In genomic region chrX:134925058-134925457, GRCm38 (mm10) we compare ENCODE assay signal across 9 mouse cellular contexts. TPM values are rescaled to one million over a fixed set of nuclear protein-coding genes. Genes with fewer than 3 reads are reported as not detected.
DNase-seq lines count a peak whose midpoint lies in the region; ATAC-seq lines count a peak whose summit lies in the region.
"Had no signal": no experiment of that assay in that cellular context is flagged by ENCODE, and none has a peak within 500 bp of the region (broad histone marks: within the 10 kb centered on the region; RNA-seq: fewer than 3 reads in every experiment).

No protein-coding gene starts in this region.

- H3K4me1 ChIP-seq in intestine, embryonic 15.5 days (replicated peaks): no peaks in the 10 kb centered on the region
- H3K4me1 ChIP-seq: midbrain, embryonic 12.5 days had no signal

- H3K36me3 ChIP-seq in intestine, embryonic 15.5 days: no peaks in the 10 kb centered on the region
- H3K36me3 ChIP-seq: midbrain, embryonic 12.5 days had no signal

- no peak overlapping the region for H3K27ac ChIP-seq in intestine, embryonic 15.5 days
- H3K27ac ChIP-seq: midbrain, embryonic 12.5 days had no signal

- no peak overlapping the region for H3K4me2 ChIP-seq in intestine, embryonic 15.5 days (replicated peaks)
- H3K4me2 ChIP-seq: midbrain, embryonic 12.5 days had no signal

- intact Hi-C loops in heart, postnatal 25 days (cut with DNase I): loop anchor here (5.0 kb wide), 1 partner anchor 318 kb away; no protein-coding TSS in a partner anchor

- DNase-seq in heart, adult 18-20 months: peak; percentile 5 to 67
- DNase-seq in heart, postnatal 25 days (ENCODE audit: low spot score): no peak
- peak; percentile 17 to 66 for DNase-seq in spleen, postnatal 4 days (ENCODE audit: low spot score in 2 of 2)
- no peak for DNase-seq in spleen, adult 12 weeks (ENCODE audit: low spot score)
- DNase-seq in c-Kit-positive CD71-positive TER-119-positive erythroid progenitor cells, embryonic 14.5 days (ENCODE audit: low spot score): peak; percentile 49
- DNase-seq in kidney, postnatal 4 days: peak; percentile 14 to 30

- 0 out of 2 replicates have a peak, but pooled peaks have one; percentile 36 for ATAC-seq in neutrophil, adult 5-6 weeks (ENCODE audit: extremely low read depth, insufficient number of reproducible peaks, low FRiP score, poor library complexity, severe bottlenecking)
- ATAC-seq in intestine, embryonic 15.5 days: no peak

- H3K4me3 ChIP-seq in intestine, embryonic 15.5 days (replicated peaks): no peak overlapping the region
- H3K4me3 ChIP-seq: midbrain, embryonic 12.5 days had no signal

- H3K9ac ChIP-seq in intestine, embryonic 15.5 days: no peak overlapping the region
- H3K9ac ChIP-seq: midbrain, embryonic 12.5 days had no signal

- no peaks in the 10 kb centered on the region for H3K27me3 ChIP-seq in intestine, embryonic 15.5 days (replicated peaks)
- H3K27me3 ChIP-seq: midbrain, embryonic 12.5 days had no signal

- H3K9me3 ChIP-seq in intestine, embryonic 15.5 days: no peaks in the 10 kb centered on the region
- H3K9me3 ChIP-seq: midbrain, embryonic 12.5 days had no signal

RNA-seq across cellular contexts. Expression of gene Nxf2, which starts 39.5 kb away (rescaled TPM):
- total RNA-seq in heart, adult 18-20 months (2021): not detected
- total RNA-seq in heart, postnatal 25 days (2021): not detected
- not detected in 2 replicates for total RNA-seq in neutrophil, adult 5-6 weeks (2017)
- 0.45 and 0.64 TPM in 2 replicates for polyA plus RNA-seq in intestine, embryonic 15.5 days (2015; fragmentation: Nextera tagmentation; extraction: Ambion mirVana)

Comparison
In these comparisons a context has a peak if more than half of its experiments do, and no peak if none do; other contexts are left out.
1. DNase-seq: peak in heart, adult 18-20 months (2 of 2), spleen, postnatal 4 days (2 of 2), c-Kit-positive CD71-positive TER-119-positive erythroid progenitor cells, embryonic 14.5 days (single experiment) and kidney, postnatal 4 days (2 of 2); none in heart, postnatal 25 days (single experiment) and spleen, adult 12 weeks (single experiment).